Mouse (Mus musculus) heart, adult 2 months (tissue): ENCODE measurements around the gene Gsdma.

Source experiments
- CTCF ChIP-seq: fragments of 200-600 bp; IDR thresholded peaks from 2 replicates; pipeline ENCODE4 v1.8.1; 2022; ENCODE audit warnings: antibody characterized with exemption, mild to moderate bottlenecking, moderate library complexity
- EP300 ChIP-seq: fragments of 200-500 bp; IDR thresholded peaks from 2 replicates; pipeline ENCODE4 v1.6.1; 2011; ENCODE audit warnings: low read depth, low read length, control low read depth; ENCODE audit not compliant: insufficient read depth
- POLR2A ChIP-seq: fragments of 200-500 bp; IDR thresholded peaks from 2 replicates; pipeline ENCODE4 v1.6.1; 2011; ENCODE audit warnings: mild to moderate bottlenecking, low read depth, low read length, control low read depth; ENCODE audit not compliant: insufficient read depth

DNA sequence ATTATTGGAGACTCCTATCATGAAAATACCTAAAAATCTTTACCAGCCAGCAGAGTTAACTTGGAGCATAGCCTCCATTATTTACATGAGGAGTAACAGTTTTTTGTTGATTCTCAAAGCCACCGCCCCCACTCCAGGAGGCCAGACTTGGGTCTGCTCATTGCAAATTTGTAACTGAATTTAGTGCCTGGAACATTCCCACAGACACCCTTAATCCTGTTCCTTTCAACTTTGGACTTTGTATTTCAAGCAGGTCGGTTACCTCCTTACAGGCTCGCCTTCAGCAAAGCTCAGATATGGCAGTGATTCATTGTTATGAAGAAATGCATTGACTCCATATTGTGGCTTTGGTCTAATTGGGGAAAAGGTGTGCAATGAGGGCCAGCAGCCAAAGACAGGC lies 19.4 kb upstream of the Gsdma start:
- TF ChIP-seq CTCF = no peak
- no peak for TF ChIP-seq POLR2A
- TF ChIP-seq EP300 = no peak
